Mouse (Mus musculus) C2C12 (cell line): ENCODE data around the gene Gm49337.

Source experiments
- MAX ChIP-seq: IDR thresholded peaks from one replicate; pipeline ENCODE4 v1.6.1; 2011; ENCODE audit warnings: mild to moderate bottlenecking, control low read depth
- MYOD1 ChIP-seq: IDR thresholded peaks from one replicate; pipeline ENCODE4 v1.6.1; 2011; ENCODE audit warnings: low read depth; ENCODE audit not compliant: control insufficient read depth, insufficient read length
- MYOG ChIP-seq: IDR thresholded peaks from one replicate; pipeline ENCODE4 v1.6.1; 2011; ENCODE audit not compliant: control insufficient read depth, insufficient read length; ENCODE audit errors: extremely low read depth
- USF1 ChIP-seq: IDR thresholded peaks from one replicate; pipeline ENCODE4 v1.6.1; 2011; ENCODE audit warnings: low read depth, mild to moderate bottlenecking, control low read depth, moderate library complexity

DNA sequence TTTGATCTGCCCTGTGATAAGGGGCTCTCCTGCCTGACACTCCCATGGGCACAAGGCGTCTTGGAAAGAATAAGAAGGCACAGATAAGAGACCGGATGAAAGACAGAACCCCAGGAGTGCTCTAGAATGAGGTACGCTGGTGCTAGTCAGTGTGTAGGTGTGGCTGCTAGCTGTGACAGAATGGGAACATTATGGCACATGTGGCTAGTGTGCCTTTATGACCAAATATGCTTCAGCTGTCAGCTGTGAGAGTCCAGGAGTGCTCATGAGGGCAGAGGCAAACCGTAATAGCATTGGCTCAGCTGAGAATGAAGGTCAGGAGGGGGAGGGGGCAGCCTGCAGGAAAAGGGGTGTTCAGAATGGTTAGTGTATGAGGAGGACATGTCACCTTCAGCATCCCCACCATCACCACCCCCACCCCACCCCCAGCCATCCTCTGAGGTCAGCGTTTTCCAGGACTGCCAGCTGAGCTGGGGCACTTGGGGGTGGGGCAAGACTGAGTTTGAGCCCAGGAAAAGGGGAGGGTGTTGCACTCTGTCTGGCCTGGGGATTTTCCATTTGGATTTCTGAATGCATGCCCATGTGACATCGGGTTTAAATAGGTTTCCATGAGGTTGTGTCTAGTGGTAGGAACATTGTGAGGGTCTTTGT lies 1.4 kb downstream of the Gm49337 start:
- TF ChIP-seq USF1, result peak; percentile 58
- TF ChIP-seq MYOD1, result no peak
- TF ChIP-seq MYOG, result no peak
- no peak for TF ChIP-seq MAX
